Mouse (Mus musculus): Measurements from ENCODE around the gene Clcnkb.

DNA sequence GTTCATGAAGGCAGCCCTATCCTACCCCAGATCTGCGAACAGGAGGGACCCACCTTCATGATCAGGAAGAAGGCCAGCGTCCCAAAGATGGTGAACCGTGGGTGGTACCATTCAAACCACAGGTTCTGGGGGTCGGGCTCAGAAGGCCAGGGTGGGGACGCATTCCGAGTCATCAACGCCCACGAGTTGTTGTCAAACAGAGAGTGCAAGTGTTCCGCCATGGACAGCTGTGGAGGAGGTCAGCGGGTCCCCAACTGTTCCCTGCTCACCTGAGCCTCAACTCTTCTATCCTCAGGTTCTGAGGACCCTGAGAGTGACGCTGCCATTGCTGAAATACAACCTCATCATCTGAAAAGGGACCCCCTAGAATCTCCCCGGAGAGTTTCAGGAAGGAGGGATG lies 24.5 kb downstream of the Clcnkb start:
- TF ChIP-seq CTCF (IDR thresholded peaks at IDR 0.05 in 2 of 3, conservative IDR thresholded peaks at IDR 0.05 in 1 of 3; ENCODE audit: control insufficient read depth in 1 of 3, insufficient read depth in 1 of 3, low read depth in 2 of 3, low read length in 3 of 3, poor library complexity in 1 of 3, severe bottlenecking in 1 of 3) (no peak), HCFC1 (IDR thresholded peaks at IDR 0.05; ENCODE audit: low read depth, low read length) (no peak), E2F4 (IDR thresholded peaks at IDR 0.05; ENCODE audit: borderline replicate concordance, low read depth, low read length) (no peak), POLR2A (IDR thresholded peaks at IDR 0.05; ENCODE audit: control insufficient read depth in 1 of 2, insufficient read depth in 1 of 2, low read depth in 1 of 2, low read length in 2 of 2, poor library complexity in 1 of 2) (no peak), GABPA (IDR thresholded peaks at IDR 0.05; ENCODE audit: low read depth, low read length) (no peak), MYC (IDR thresholded peaks at IDR 0.05; ENCODE audit: low read depth, low read length) (no peak), ELF1 (IDR thresholded peaks at IDR 0.05; ENCODE audit: low read depth, low read length) (no peak), USF2 (IDR thresholded peaks at IDR 0.05; ENCODE audit: borderline replicate concordance in 1 of 2, insufficient read depth in 1 of 2, low read depth in 1 of 2, low read length in 2 of 2) (no peak), TCF12 (IDR thresholded peaks at IDR 0.05; ENCODE audit: low read depth, low read length) (no peak), MAZ (IDR thresholded peaks at IDR 0.05; ENCODE audit: low read depth, low read length) (no peak), USF1 (IDR thresholded peaks at IDR 0.05; ENCODE audit: low read depth, low read length) (no peak), RCOR1 (IDR thresholded peaks at IDR 0.05; ENCODE audit: low read depth, low read length) (no peak)
